Mouse (Mus musculus) heart, adult 2 months (tissue): ENCODE data around the gene Scd3. TPM values are rescaled to one million over a fixed set of nuclear protein-coding genes. Genes with fewer than 3 reads are reported as not detected.

Source experiments
- DNase-seq, 2 experiments: peaks; one replicate each; pipeline ENCODE4 v3.0.0; 2021
- H3K27ac ChIP-seq: fragments of 200-600 bp; 2 replicates; pipeline ENCODE4 v1.8.1; 2022
- H3K27me3 ChIP-seq: fragments of 200-500 bp; 2 replicates; pipeline ENCODE4 v1.6.1; 2012; ENCODE audit warnings: mild to moderate bottlenecking, low read length, inconsistent platforms, mixed read lengths; ENCODE audit not compliant: control insufficient read depth, insufficient read depth
- H3K36me3 ChIP-seq: fragments of 200-500 bp; 2 replicates; pipeline ENCODE4 v1.6.1; 2012; ENCODE audit warnings: low read length, inconsistent platforms; ENCODE audit not compliant: control insufficient read depth, insufficient read depth
- H3K4me1 ChIP-seq: fragments of 200-500 bp; 2 replicates; pipeline ENCODE4 v1.6.1; 2011; ENCODE audit warnings: low read length; ENCODE audit not compliant: control insufficient read depth, insufficient read depth
- H3K4me3 ChIP-seq: fragments of 200-600 bp; 2 replicates; pipeline ENCODE4 v1.8.1; 2022
- H3K79me2 ChIP-seq: fragments of 200-500 bp; replicated peaks from 2 replicates; pipeline ENCODE4 v1.6.1; 2012; ENCODE audit warnings: mild to moderate bottlenecking, inconsistent platforms, low read length, moderate library complexity, mixed read lengths; ENCODE audit not compliant: control insufficient read depth, insufficient read depth
- H3K9ac ChIP-seq: fragments of 200-500 bp; 2 replicates; pipeline ENCODE4 v1.6.1; 2012; ENCODE audit warnings: low read depth, mild to moderate bottlenecking, control low read depth, inconsistent platforms, low read length, mixed read lengths
- CTCF ChIP-seq: fragments of 200-600 bp; IDR thresholded peaks from 2 replicates; pipeline ENCODE4 v1.8.1; 2022; ENCODE audit warnings: antibody characterized with exemption, mild to moderate bottlenecking, moderate library complexity
- EP300 ChIP-seq: fragments of 200-500 bp; IDR thresholded peaks from 2 replicates; pipeline ENCODE4 v1.6.1; 2011; ENCODE audit warnings: low read depth, low read length, control low read depth; ENCODE audit not compliant: insufficient read depth
- POLR2A ChIP-seq: fragments of 200-500 bp; IDR thresholded peaks from 2 replicates; pipeline ENCODE4 v1.6.1; 2011; ENCODE audit warnings: mild to moderate bottlenecking, low read depth, low read length, control low read depth; ENCODE audit not compliant: insufficient read depth
- WGBS: fragments of 180-500 bp; shearing (Covaris S2); methylation state at CpG from one replicate; pipeline ENCODE4 v1.1.7; 2018; 5-methylcytosine and 5-hydroxymethylcytosine counted together
- intact Hi-C: fragments of 180-260 bp; cut with DNase I; formaldehyde crosslinking; loops from one replicate; pipeline ENCODE4 v1.15.1; 2025
- polyA plus RNA-seq: library from polyadenylated mRNA; depleted of rRNA; stranded (reverse); fragments of >200 nt; gene quantifications from 2 replicates; pipeline ENCODE4 v1.2.3, GENCODE M21; 2012
- total RNA-seq, 2 experiments: library from RNA; stranded (reverse); gene quantifications; 2 replicates each; pipeline ENCODE4 v1.2.3; 2021

Scd3 gene
- total and polyA plus RNA-seq, 3 experiments: 0.13 to 0.37 TPM; not detected in 1

DNA sequence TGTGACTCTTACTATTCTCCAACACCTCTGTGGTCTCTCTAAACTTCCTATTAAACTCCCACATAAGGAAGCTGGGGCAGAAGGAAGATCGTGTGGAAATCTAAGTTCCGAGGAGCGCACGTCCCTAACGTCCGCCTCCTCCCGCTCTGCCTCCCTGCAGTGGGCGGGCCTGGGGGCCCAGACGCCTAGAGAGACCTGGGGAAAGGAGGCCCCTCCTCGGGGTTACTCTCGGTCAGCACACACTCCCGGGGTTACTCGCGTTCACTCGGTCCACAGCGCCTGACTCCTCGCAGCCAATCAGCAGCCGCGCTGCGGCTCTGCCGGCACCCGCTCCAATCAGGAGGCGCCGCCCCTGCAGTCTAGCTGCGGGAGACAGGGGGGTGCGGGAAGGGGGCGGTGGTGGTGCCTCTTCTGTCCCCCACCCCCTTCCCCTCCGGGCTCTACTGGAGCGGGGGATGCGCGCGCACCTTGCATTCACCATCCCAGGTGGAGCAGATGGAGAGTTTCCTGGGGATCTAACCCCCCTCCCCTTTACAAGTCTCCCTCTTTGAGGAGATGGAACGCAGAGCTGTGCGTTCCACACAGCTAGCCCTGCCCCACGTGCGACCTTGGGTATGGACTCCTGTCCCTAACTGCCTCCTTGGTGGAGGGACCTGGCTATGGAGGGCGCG, 81.1 kb downstream of the Scd3 start:
- Histone ChIP-seq H3K4me1 (peaks cover 8% of the 10 kb centered on the region), H3K4me3 (peak overlapping the region; percentile 57), H3K9ac (peak overlapping the region; percentile 67), H3K79me2 (no peaks in the 10 kb centered on the region), H3K36me3 (peaks cover 3% of the 10 kb centered on the region), H3K27ac (peak overlapping the region; percentile 69), H3K27me3 (no peaks in the 10 kb centered on the region)
- 0 out of 2 replicates have a peak, but pooled peaks have one; percentile 26 for TF ChIP-seq EP300
- no peak for TF ChIP-seq CTCF
- TF ChIP-seq POLR2A: peak; percentile 74
- 1% methylated on average over 38 of the region's 38 CpGs for WGBS
- intact Hi-C loops: no loop called here
- DNase-seq: peak; percentile 84 to 94

DNA sequence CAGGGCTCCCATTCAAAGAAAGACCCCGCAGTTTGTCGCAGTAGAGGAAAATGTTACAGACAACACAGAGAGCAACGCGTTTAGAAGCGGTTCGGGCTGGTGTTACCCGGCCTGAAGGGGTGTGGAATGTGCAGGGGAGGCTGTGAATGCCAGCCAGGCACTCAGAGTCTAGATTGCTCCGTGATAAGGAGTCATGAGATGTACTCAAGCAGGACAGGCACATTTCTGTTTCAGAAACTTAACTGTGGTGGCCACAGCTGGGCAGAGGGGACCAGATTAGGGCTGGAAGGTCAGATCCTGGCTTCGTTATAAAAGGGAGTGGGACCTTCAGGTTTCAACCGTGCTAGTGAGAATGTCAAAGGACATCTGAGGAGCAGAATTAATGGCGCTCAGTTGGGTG, 81.7 kb downstream of the Scd3 start:
- no peak for DNase-seq
- Histone ChIP-seq H3K27me3 (no peaks in the 10 kb centered on the region), H3K79me2 (no peaks in the 10 kb centered on the region), H3K36me3 (peaks cover 3% of the 10 kb centered on the region), H3K27ac (peak overlapping the region; percentile 69), H3K4me3 (peak overlapping the region; percentile 57), H3K9ac (peak overlapping the region; percentile 67), H3K4me1 (peaks cover 8% of the 10 kb centered on the region)
- TF ChIP-seq EP300 (0 out of 2 replicates have a peak, but pooled peaks have one; percentile 14), CTCF (no peak), POLR2A (no peak)
- WGBS: 12% methylated on average over 11 of the region's 11 CpGs
- intact Hi-C loops: no loop called here

DNA sequence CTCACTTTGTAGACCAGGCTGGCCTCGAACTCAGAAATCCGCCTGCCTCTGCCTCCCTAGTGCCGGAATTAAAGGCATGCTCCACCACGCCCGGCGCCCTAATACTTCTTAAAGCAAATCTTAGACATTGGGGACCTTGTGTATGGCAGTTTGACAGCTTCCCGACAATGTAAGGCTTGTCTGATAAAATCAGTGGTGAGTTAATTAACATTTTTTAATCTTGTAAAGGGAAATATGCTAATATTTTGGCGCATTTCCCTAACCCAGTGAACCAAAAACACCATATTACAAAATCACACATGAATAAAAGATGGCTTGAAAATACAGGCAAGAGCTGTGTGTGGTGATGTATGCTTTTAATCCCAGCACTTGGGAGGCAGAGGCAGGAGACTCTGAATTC, 82.5 kb downstream of the Scd3 start:
- WGBS: 93% methylated on average over 8 of the region's 8 CpGs
- intact Hi-C loops: no loop called here
- TF ChIP-seq POLR2A (no peak), EP300 (no peak), CTCF (no peak)
- Histone ChIP-seq H3K9ac (no peak overlapping the region), H3K36me3 (peaks cover 3% of the 10 kb centered on the region), H3K4me1 (peaks cover 8% of the 10 kb centered on the region), H3K27ac (no peak overlapping the region), H3K4me3 (no peak overlapping the region), H3K79me2 (no peaks in the 10 kb centered on the region), H3K27me3 (no peaks in the 10 kb centered on the region)
- no peak for DNase-seq

DNA sequence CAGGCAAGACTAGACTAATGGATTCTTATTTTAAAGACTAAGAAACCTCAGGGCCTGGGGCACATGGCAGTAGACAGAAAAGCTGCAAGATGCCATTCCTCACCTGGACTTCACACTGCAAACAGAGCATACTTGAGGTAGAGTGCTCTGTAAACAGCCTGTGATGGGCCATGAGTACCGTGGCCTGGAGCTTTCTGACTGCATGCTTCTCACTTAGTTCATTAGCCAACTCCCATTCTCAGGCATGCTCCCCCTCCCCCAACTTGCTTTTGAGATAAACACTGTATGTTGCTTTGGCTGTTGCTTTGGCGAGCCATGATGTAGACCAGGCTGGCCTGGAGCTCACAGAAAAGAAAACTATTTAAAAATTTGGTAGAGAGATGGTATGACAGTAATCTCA, 83.0 kb downstream of the Scd3 start:
- Histone ChIP-seq H3K4me3 (no peak overlapping the region), H3K4me1 (peaks cover 4% of the 10 kb centered on the region), H3K27ac (no peak overlapping the region), H3K36me3 (peaks cover under 1% of the 10 kb centered on the region), H3K27me3 (no peaks in the 10 kb centered on the region), H3K79me2 (no peaks in the 10 kb centered on the region), H3K9ac (no peak overlapping the region)
- TF ChIP-seq POLR2A: no peak
- no peak for TF ChIP-seq EP300
- TF ChIP-seq CTCF: no peak
- no peak for DNase-seq
- WGBS: 58% methylated on average over 2 of the region's 2 CpGs
- intact Hi-C loops: no loop called here

DNA sequence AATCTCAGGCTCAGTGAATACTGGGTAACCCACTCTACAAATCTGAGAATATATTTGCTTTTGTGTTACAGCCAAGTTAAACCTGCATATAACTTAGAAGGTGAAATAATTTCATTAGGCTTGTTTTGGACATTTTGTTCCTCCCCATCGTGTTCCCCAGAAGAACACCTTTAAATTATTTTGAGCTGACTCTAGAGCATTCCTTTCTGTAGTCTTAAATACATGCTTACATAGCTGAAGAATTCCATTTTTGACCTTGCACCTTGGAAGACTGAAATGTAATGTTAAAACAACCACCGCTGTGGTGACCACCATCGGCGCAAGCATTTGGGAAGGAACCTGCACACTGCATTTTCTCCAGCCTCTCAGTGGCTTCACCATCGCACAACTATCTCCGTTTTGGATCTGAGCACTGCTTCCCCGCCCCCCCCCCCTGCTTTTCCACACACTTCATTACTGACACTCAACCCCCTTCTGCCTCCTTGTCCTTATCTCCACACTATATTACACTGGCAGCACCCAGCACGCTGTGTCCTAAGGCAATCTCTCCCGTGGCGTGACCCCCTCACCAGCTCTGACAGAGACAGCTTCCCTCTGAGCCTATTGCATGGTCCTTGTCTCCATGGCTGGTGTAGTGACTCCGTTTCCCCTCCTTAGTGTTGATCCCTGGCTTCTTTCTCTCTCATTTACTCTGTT, 84.5 kb downstream of the Scd3 start:
- Histone ChIP-seq H3K4me1 (peaks cover 4% of the 10 kb centered on the region), H3K27ac (no peak overlapping the region), H3K27me3 (no peaks in the 10 kb centered on the region), H3K79me2 (no peaks in the 10 kb centered on the region), H3K4me3 (no peak overlapping the region), H3K9ac (no peak overlapping the region), H3K36me3 (no peaks in the 10 kb centered on the region)
- DNase-seq: no peak
- WGBS: 57% methylated on average over 11 of the region's 11 CpGs
- intact Hi-C loops: no loop called here
- no peak for TF ChIP-seq EP300
- no peak for TF ChIP-seq CTCF
- no peak for TF ChIP-seq POLR2A

DNA sequence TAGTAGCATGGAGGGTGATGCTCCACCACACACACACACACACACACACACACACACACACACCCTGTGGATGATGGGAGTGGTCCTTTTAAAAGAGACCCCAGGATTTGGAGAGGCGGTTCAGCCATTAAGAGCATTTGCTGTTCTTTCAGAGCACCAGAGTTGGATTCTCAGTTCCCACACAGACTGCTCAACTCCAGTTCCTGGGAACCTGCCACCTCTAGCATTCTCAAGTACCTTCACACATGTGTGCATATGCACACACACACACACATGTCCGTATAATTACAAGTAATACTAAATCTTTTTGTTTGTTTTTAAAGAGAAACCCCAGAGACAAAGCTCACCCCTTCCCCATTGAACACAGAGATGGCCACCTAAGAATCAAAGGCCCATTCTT, 89.0 kb downstream of the Scd3 start:
- H3K4me1 ChIP-seq: peaks cover under 1% of the 10 kb centered on the region
- no peak for TF ChIP-seq EP300
- no peak for TF ChIP-seq CTCF
- TF ChIP-seq POLR2A: no peak
- no peak overlapping the region for H3K9ac ChIP-seq

More for the DNA sequence above, 89.0 kb downstream of the Scd3 start:
- 92% methylated on average over 2 of the region's 2 CpGs for WGBS
- intact Hi-C loops: no loop called here
- DNase-seq: no peak
- Histone ChIP-seq H3K27ac (no peak overlapping the region), H3K36me3 (no peaks in the 10 kb centered on the region), H3K79me2 (no peaks in the 10 kb centered on the region), H3K4me3 (no peak overlapping the region), H3K27me3 (no peaks in the 10 kb centered on the region)
